Mouse (Mus musculus) lung, embryonic 15.5 days (tissue): ENCODE results near the gene N4bp3. TPM values are rescaled to one million over a fixed set of nuclear protein-coding genes. Genes with fewer than 3 reads are reported as not detected.
"Not testable (repeated sequence)": the region's sequence is repeated elsewhere in the genome, so short reads cannot be mapped to it uniquely, and the experiment has no call there.

Experiments
- ATAC-seq: fragments of 200-750 bp; cut with Nextera tagmentation; 2 replicates; pipeline ENCODE4 v1.8.0; 2017; ENCODE audit warnings: moderate number of reproducible peaks, borderline replicate concordance; ENCODE audit not compliant: low FRiP score, low TSS enrichment; ENCODE audit errors: extremely low read depth
- H3K27ac ChIP-seq: fragments of 300-500 bp; sonication (generic); 2 replicates; pipeline ENCODE4 v1.5.1; 2015; ENCODE audit warnings: moderate library complexity, mild to moderate bottlenecking, inconsistent platforms
- H3K27me3 ChIP-seq: fragments of 300-500 bp; sonication (generic); 2 replicates; pipeline ENCODE4 v1.6.1; 2015; ENCODE audit warnings: inconsistent platforms
- H3K36me3 ChIP-seq: fragments of 300-500 bp; sonication (generic); 2 replicates; pipeline ENCODE4 v1.6.1; 2015; ENCODE audit warnings: inconsistent platforms
- H3K4me1 ChIP-seq: fragments of 300-500 bp; sonication (generic); 2 replicates; pipeline ENCODE4 v1.6.1; 2015; ENCODE audit warnings: inconsistent platforms
- H3K4me2 ChIP-seq: fragments of 300-500 bp; sonication (generic); 2 replicates; pipeline ENCODE4 v1.6.1; 2015; ENCODE audit warnings: inconsistent platforms, mild to moderate bottlenecking, moderate library complexity
- H3K4me3 ChIP-seq: fragments of 300-500 bp; sonication (generic); 2 replicates; pipeline ENCODE4 v1.5.1; 2015; ENCODE audit warnings: mild to moderate bottlenecking, inconsistent platforms
- H3K9ac ChIP-seq: fragments of 300-500 bp; sonication (generic); 2 replicates; pipeline ENCODE4 v1.6.1; 2015; ENCODE audit warnings: inconsistent platforms
- H3K9me3 ChIP-seq: fragments of 300-500 bp; sonication (generic); 2 replicates; pipeline ENCODE4 v1.6.1; 2016; ENCODE audit warnings: inconsistent platforms
- WGBS: fragments of 180-500 bp; shearing (Covaris S2); methylation state at CpG from one replicate; pipeline ENCODE4 v1.1.7; 2015; 5-methylcytosine and 5-hydroxymethylcytosine counted together
- polyA plus RNA-seq: library from polyadenylated mRNA; unstranded; fragments of >200 nt; fragmentation: Nextera tagmentation; extraction: Ambion mirVana; gene quantifications from 2 replicates; pipeline ENCODE4 v1.2.1, GENCODE M21; 2015

The N4bp3 gene
- polyA plus RNA-seq, 1 experiment from 2014 or later = 46.6 TPM

GRCm38 (mm10) chr11:51637971-51638414 is 12.6 kb downstream of the N4bp3 start:
- ATAC-seq = 0 out of 2 replicates have a peak, but pooled peaks have one; percentile 7
- H3K4me2 ChIP-seq = peak overlapping the region; percentile 46
- no peaks in the 10 kb centered on the region for H3K27me3 ChIP-seq
- H3K27ac ChIP-seq = peak overlapping the region; percentile 63
- H3K4me1 ChIP-seq = peaks cover 32% of the 10 kb centered on the region
- peaks cover 1% of the 10 kb centered on the region; the same call in 1 of the 2 replicates for H3K36me3 ChIP-seq
- peak overlapping the region; percentile 8; the same call in 1 of the 2 replicates for H3K4me3 ChIP-seq
- no peak overlapping the region for H3K9ac ChIP-seq
- no peaks in the 10 kb centered on the region for H3K9me3 ChIP-seq
- 4% methylated on average over 17 of the region's 17 CpGs for WGBS

DNA sequence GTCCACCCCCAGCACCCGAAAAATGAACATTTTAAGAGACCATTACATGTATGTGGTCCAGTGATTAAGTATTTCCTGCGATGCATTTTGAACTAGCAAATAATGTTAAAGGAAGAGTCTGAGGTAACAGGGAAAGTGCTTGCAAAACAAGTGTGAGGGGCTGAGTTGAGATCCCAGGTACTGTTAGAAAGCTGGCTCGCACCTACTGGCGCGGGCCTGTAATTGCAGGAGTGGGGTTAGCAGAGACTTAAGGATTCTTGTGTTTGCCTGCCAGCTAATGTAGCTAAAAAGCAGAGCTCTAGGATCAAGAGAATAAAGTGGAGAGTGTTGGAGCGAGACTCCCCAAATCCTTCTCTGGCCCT is 14.3 kb downstream of the N4bp3 start:
- no peaks in the 10 kb centered on the region for H3K27me3 ChIP-seq
- no peak for ATAC-seq
- no peaks in the 10 kb centered on the region for H3K9me3 ChIP-seq
- peaks cover 36% of the 10 kb centered on the region for H3K4me1 ChIP-seq
- H3K4me2 ChIP-seq = peak overlapping the region; percentile 89
- 5% methylated on average over 6 of the region's 6 CpGs for WGBS
- peak overlapping the region; percentile 88 for H3K27ac ChIP-seq
- H3K36me3 ChIP-seq = no peaks in the 10 kb centered on the region
- H3K4me3 ChIP-seq = peak overlapping the region; percentile 73
- H3K9ac ChIP-seq = peak overlapping the region; percentile 73

GRCm38 (mm10) chr11:51635525-51636322 is 14.9 kb downstream of the N4bp3 start, which contains the start of gene Rmnd5b:
TSS of gene Rmnd5b (minus strand) at chr11:51635896.
- peak within 1 kb of the TSS; percentile 88 for H3K27ac ChIP-seq
- H3K4me1 ChIP-seq = peaks cover 32% of the 10 kb centered on the region
- peak; percentile 73 for ATAC-seq
- no peaks in the 10 kb centered on the region for H3K9me3 ChIP-seq
- H3K27me3 ChIP-seq = no peaks in the 10 kb centered on the region
- peak within 1 kb of the TSS; percentile 73 for H3K9ac ChIP-seq
- peak within 1 kb of the TSS; percentile 89 for H3K4me2 ChIP-seq
- H3K36me3 ChIP-seq = no peaks in the 10 kb centered on the region
- peak within 1 kb of the TSS; percentile 73 for H3K4me3 ChIP-seq
- under 1% methylated on average over 61 of the region's 61 CpGs for WGBS

DNA sequence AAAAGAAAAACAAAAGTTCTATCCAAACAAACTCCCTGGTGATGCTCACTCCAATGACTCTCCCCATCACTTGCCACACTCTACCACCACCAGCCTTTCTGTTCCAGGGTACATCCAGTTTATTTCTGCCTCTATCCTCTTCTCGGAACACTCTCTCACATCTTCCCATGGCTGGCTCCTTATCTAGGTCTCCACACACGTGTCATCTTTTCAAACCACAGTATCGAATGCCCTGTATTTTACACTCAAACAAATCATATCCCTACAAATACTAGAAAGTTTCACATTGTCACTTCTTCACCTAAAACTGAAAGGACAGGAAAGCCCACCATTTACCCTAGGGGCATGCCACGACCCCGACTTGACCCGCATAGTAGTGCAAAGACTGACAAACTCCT is 15.5 kb downstream of the N4bp3 start:
- WGBS = 10% methylated on average over 6 of the region's 6 CpGs
- peak overlapping the region; percentile 89 for H3K4me2 ChIP-seq
- no peak for ATAC-seq
- H3K4me3 ChIP-seq = peak overlapping the region; percentile 73
- H3K4me1 ChIP-seq = peaks cover 28% of the 10 kb centered on the region
- H3K27me3 ChIP-seq = no peaks in the 10 kb centered on the region
- peak overlapping the region; percentile 88 for H3K27ac ChIP-seq
- H3K36me3 ChIP-seq = no peaks in the 10 kb centered on the region
- no peaks in the 10 kb centered on the region for H3K9me3 ChIP-seq
- H3K9ac ChIP-seq = peak overlapping the region; percentile 73

GRCm38 (mm10) chr11:51633721-51634120 is 16.9 kb downstream of the N4bp3 start:
- Histone ChIP-seq H3K9me3 (no peaks in the 10 kb centered on the region), H3K4me1 (peaks cover 28% of the 10 kb centered on the region), H3K9ac (no peak overlapping the region), H3K27me3 (no peaks in the 10 kb centered on the region), H3K36me3 (no peaks in the 10 kb centered on the region), H3K27ac (no peak overlapping the region), H3K4me2 (no peak overlapping the region), H3K4me3 (no peak overlapping the region)
- 86% methylated on average over 3 of the region's 3 CpGs for WGBS
- no peak for ATAC-seq

GRCm38 (mm10) chr11:51633200-51633599 is 17.4 kb downstream of the N4bp3 start:
- not testable (repeated sequence) for H3K9ac ChIP-seq, ATAC-seq, H3K36me3 ChIP-seq, H3K9me3 ChIP-seq, H3K4me2 ChIP-seq, H3K27ac ChIP-seq, H3K27me3 ChIP-seq, H3K4me3 ChIP-seq
- peaks cover 28% of the 10 kb centered on the region for H3K4me1 ChIP-seq
- WGBS = 88% methylated on average over 7 of the region's 7 CpGs

DNA sequence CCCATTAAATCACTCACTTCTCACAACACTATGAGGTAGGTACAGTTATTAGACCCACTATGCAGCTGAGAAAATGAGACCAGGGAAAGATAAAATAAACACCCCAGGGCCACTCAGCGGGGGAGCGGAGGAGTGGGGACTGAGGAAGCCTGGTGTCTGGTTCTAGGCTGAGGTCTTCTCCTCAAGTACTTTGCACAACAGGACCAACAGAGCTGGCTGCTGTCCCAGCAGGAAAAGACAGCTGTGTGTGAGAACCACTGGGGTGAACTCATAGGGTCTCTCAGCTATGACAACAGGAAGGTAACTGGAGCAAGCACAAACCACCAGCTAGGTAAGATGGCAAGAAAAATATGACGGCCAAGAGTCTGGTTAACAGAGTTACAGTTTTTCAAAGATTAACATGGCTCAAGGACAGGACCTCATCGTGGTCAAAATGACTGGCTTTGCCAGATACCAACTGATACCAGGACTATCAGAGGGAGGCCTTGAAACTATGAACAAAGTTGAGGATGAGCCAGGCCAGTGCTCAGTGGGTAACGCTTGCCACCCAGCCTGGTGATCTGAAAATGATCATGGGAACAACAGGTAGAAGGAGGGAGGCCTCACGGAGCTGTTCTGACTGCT is 18.4 kb downstream of the N4bp3 start:
- ATAC-seq = no peak
- 73% methylated on average over 6 of the region's 6 CpGs for WGBS
- H3K4me1 ChIP-seq = peaks cover 22% of the 10 kb centered on the region
- no peak overlapping the region for H3K4me3 ChIP-seq
- H3K4me2 ChIP-seq = no peak overlapping the region
- H3K36me3 ChIP-seq = peaks cover 10% of the 10 kb centered on the region
- H3K9ac ChIP-seq = no peak overlapping the region
- no peaks in the 10 kb centered on the region for H3K27me3 ChIP-seq
- H3K9me3 ChIP-seq = no peaks in the 10 kb centered on the region
- no peak overlapping the region for H3K27ac ChIP-seq

- Histone ChIP-seq H3K27ac (no peak overlapping the region), H3K4me1 (peaks cover 6% of the 10 kb centered on the region; the same call in 1 of the 2 replicates), H3K4me2 (no peak overlapping the region), H3K36me3 (peaks cover 31% of the 10 kb centered on the region), H3K4me3 (no peak overlapping the region), H3K9me3 (no peaks in the 10 kb centered on the region), H3K27me3 (no peaks in the 10 kb centered on the region), H3K9ac (no peak overlapping the region)
- WGBS = 80% methylated on average over 15 of the region's 15 CpGs
- no peak for ATAC-seq
These were observed 20.9 kb downstream of the N4bp3 start for GRCm38 (mm10) chr11:51629651-51630314.

GRCm38 (mm10) chr11:51627907-51628306 is 22.7 kb downstream of the N4bp3 start:
- Histone ChIP-seq H3K27me3 (no peaks in the 10 kb centered on the region), H3K4me3 (no peak overlapping the region), H3K9ac (no peak overlapping the region), H3K27ac (no peak overlapping the region), H3K36me3 (peaks cover 49% of the 10 kb centered on the region), H3K4me2 (no peak overlapping the region), H3K4me1 (peaks cover 5% of the 10 kb centered on the region; the same call in 1 of the 2 replicates), H3K9me3 (no peaks in the 10 kb centered on the region)
- ATAC-seq = no peak
- 81% methylated on average over 8 of the region's 8 CpGs for WGBS

- Histone ChIP-seq H3K36me3 (peaks cover 54% of the 10 kb centered on the region), H3K9ac (no peak overlapping the region), H3K4me3 (no peak overlapping the region), H3K4me1 (peaks cover 2% of the 10 kb centered on the region; the same call in 1 of the 2 replicates), H3K9me3 (no peaks in the 10 kb centered on the region), H3K4me2 (no peak overlapping the region), H3K27ac (no peak overlapping the region), H3K27me3 (no peaks in the 10 kb centered on the region)
- no peak for ATAC-seq
- 91% methylated on average over 9 of the region's 9 CpGs for WGBS
These were observed 23.2 kb downstream of the N4bp3 start for GRCm38 (mm10) chr11:51627425-51627824.

GRCm38 (mm10) chr11:51625187-51625820 is 25.3 kb downstream of the N4bp3 start:
- Histone ChIP-seq H3K27ac (no peak overlapping the region), H3K9ac (no peak overlapping the region), H3K4me2 (no peak overlapping the region), H3K9me3 (no peaks in the 10 kb centered on the region), H3K4me3 (no peak overlapping the region), H3K36me3 (peaks cover 60% of the 10 kb centered on the region), H3K4me1 (peaks cover 10% of the 10 kb centered on the region), H3K27me3 (no peaks in the 10 kb centered on the region)
- WGBS = 77% methylated on average over 5 of the region's 5 CpGs
- ATAC-seq = no peak
